ENCODE assay signal across 15 mouse cellular contexts in the genomic region with DNA sequence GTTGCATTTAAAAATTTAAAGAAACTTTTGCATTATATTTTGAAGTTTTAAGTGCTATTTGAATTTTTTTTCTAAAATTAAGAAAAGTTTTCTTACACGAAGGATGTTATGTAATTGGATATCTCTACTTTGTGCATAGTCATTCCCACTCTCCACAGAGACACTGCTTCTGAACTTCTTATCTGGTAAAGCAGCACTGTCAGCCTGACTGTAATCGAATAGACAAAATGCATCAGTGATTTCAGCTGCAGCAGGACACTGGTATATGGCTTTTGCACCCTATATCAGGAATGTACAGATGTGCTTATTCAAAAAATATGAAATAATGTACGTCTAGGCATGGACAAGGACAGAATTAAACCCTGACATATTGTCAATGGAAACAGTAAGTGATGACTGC.
"Had no signal": no experiment of that assay in that cellular context is flagged by ENCODE, and none has a peak within 500 bp of the region (broad histone marks: within the 10 kb centered on the region; RNA-seq: fewer than 3 reads in every experiment).

No protein-coding gene starts in this region.

- H3K9me3 ChIP-seq: limb, embryonic 15.5 days; midbrain, embryonic 15.5 days; neural tube, embryonic 12.5 days had no signal

- H3K4me3 ChIP-seq: limb, embryonic 15.5 days; midbrain, embryonic 15.5 days; neural tube, embryonic 12.5 days had no signal

- H3K4me1 ChIP-seq: limb, embryonic 15.5 days; midbrain, embryonic 15.5 days; neural tube, embryonic 12.5 days had no signal

- H3K9ac ChIP-seq: limb, embryonic 15.5 days; midbrain, embryonic 15.5 days; neural tube, embryonic 12.5 days had no signal

- H3K4me2 ChIP-seq: limb, embryonic 15.5 days; midbrain, embryonic 11.5 days; midbrain, embryonic 15.5 days; neural tube, embryonic 12.5 days had no signal

- H3K36me3 ChIP-seq: limb, embryonic 15.5 days; midbrain, embryonic 15.5 days; neural tube, embryonic 12.5 days had no signal

- ATAC-seq: lung, postnatal 0 days; midbrain, embryonic 15.5 days had no signal

- H3K27ac ChIP-seq: kidney, postnatal 0 days; limb, embryonic 15.5 days; midbrain, embryonic 15.5 days; neural tube, embryonic 12.5 days had no signal

- H3K27me3 ChIP-seq: limb, embryonic 15.5 days; midbrain, embryonic 15.5 days; neural tube, embryonic 12.5 days had no signal

- DNase-seq: kidney, adult 11 months; kidney, adult 9 months; lung, adult 2 months; lung, postnatal 36 days; retina, postnatal 1 day; right cerebral cortex, postnatal 4 days; spleen, adult 18-20 months; thymus, adult 18-20 months; thymus, postnatal 14 days had no signal
